ENCODE assay signal across 8 mouse cellular contexts in the genomic region with DNA sequence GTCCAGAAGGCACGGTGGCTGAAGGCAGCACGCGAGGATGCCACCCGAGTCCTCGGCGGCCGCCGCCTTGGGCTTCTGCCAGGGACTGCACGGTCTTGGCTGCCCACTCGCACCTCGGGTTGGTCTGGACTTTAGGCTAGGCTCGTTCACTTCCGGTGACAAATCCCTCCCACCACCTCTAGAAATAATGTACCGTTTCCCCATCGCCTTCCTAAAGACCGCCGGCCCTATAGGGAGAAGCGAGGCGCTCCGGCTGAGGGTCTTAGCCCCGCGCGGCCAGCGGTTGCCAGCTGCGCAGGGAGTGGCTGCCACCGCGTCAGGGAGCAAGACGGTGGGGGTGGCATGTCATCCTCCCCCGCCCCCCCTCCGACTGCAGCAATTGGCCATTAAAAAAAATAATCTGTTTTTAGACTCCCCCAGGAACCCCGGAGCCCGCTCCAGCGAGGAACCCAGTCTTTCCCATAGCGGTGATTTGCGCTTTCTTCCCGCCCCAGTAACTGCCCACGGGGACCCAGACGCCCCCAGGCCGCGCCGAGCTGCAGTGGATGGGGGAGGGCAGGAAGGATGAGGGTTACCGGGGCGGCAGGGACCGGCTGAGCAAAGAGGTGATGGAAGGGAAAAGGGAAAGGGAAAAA. TPM values are rescaled to one million over a fixed set of nuclear protein-coding genes. Genes with fewer than 3 reads are reported as not detected.
DNase-seq lines count a peak whose midpoint lies in the region; ATAC-seq and TF ChIP-seq lines count a peak whose summit lies in the region.

No protein-coding gene starts in this region.

- peaks cover 76% of the 10 kb centered on the region for H3K4me1 ChIP-seq in E14TG2a.4 (replicated peaks; ENCODE audit: low read depth, low read length)
- H3K4me1 ChIP-seq in forebrain, embryonic 13.5 days, result peaks cover 34% of the 10 kb centered on the region
- H3K4me1 ChIP-seq in heart, postnatal 0 days (ENCODE audit: control insufficient read depth, insufficient read depth), result peaks cover 21% of the 10 kb centered on the region
- H3K4me1 ChIP-seq in liver, postnatal 0 days (ENCODE audit: insufficient read depth), result peaks cover 32% of the 10 kb centered on the region
- H3K4me1 ChIP-seq in neural tube, embryonic 13.5 days (replicated peaks), result peaks cover 37% of the 10 kb centered on the region

- DNase-seq in cerebellum, adult 11 months, result peak; percentile 85
- peak; percentile 70 for DNase-seq in heart, postnatal 0 days (ENCODE audit: low spot score)
- peak; percentile 83 to 89 for DNase-seq in kidney, postnatal 4 days
- DNase-seq in liver, postnatal 0 days, result peak; percentile 82
- peak; percentile 72 for DNase-seq in telencephalon, adult 2 months (ENCODE audit: low read depth, low spot score)

- peak overlapping the region; percentile 86 for H3K4me2 ChIP-seq in forebrain, embryonic 13.5 days
- H3K4me2 ChIP-seq in heart, postnatal 0 days (ENCODE audit: low read depth, low read length), result peak overlapping the region; percentile 86
- peak overlapping the region; percentile 98 for H3K4me2 ChIP-seq in liver, postnatal 0 days (ENCODE audit: low read depth, low read length)
- H3K4me2 ChIP-seq in neural tube, embryonic 13.5 days, result peak overlapping the region; percentile 71

- peak overlapping the region; percentile 91 for H3K27ac ChIP-seq in forebrain, embryonic 13.5 days
- peak overlapping the region; percentile 91 for H3K27ac ChIP-seq in heart, postnatal 0 days (ENCODE audit: low read depth)
- peak overlapping the region; percentile 96 for H3K27ac ChIP-seq in liver, postnatal 0 days (ENCODE audit: low read depth)
- H3K27ac ChIP-seq in neural tube, embryonic 13.5 days (replicated peaks), result peak overlapping the region; percentile 99

- no peak for TF ChIP-seq EP300 in heart, postnatal 0 days (IDR thresholded peaks at IDR 0.05; ENCODE audit: low read depth)
- TF ChIP-seq EP300 in liver, postnatal 0 days (IDR thresholded peaks at IDR 0.05; ENCODE audit: low read depth), result no peak

- peak; percentile 60 for ATAC-seq in forebrain, embryonic 13.5 days
- peak; percentile 32; the same call in 1 of the 2 replicates for ATAC-seq in heart, postnatal 0 days (ENCODE audit: insufficient read depth, low read depth)
- peak; percentile 26 for ATAC-seq in liver, postnatal 0 days
- ATAC-seq in neural tube, embryonic 13.5 days (ENCODE audit: low read depth), result peak; percentile 68

- no peaks in the 10 kb centered on the region for H3K9me3 ChIP-seq in E14TG2a.4 (ENCODE audit: low read length)
- no peaks in the 10 kb centered on the region for H3K9me3 ChIP-seq in forebrain, embryonic 13.5 days (replicated peaks)
- no peaks in the 10 kb centered on the region for H3K9me3 ChIP-seq in heart, postnatal 0 days (replicated peaks; ENCODE audit: control insufficient read depth, low read length)
- H3K9me3 ChIP-seq in liver, postnatal 0 days (ENCODE audit: low read length), result no peaks in the 10 kb centered on the region
- no peaks in the 10 kb centered on the region for H3K9me3 ChIP-seq in neural tube, embryonic 13.5 days

- no peaks in the 10 kb centered on the region for H3K27me3 ChIP-seq in E14TG2a.4 (ENCODE audit: insufficient read depth, low read length)
- H3K27me3 ChIP-seq in forebrain, embryonic 13.5 days, result no peaks in the 10 kb centered on the region
- no peaks in the 10 kb centered on the region for H3K27me3 ChIP-seq in heart, postnatal 0 days (ENCODE audit: control insufficient read depth, insufficient read depth, low read length)
- no peaks in the 10 kb centered on the region for H3K27me3 ChIP-seq in liver, postnatal 0 days (ENCODE audit: insufficient read depth, low read length)
- no peaks in the 10 kb centered on the region for H3K27me3 ChIP-seq in neural tube, embryonic 13.5 days

- H3K4me3 ChIP-seq in E14TG2a.4 (replicated peaks; ENCODE audit: low read length), result peak overlapping the region; percentile 92
- H3K4me3 ChIP-seq in forebrain, embryonic 13.5 days, result peak overlapping the region; percentile 96
- peak overlapping the region; percentile 66 for H3K4me3 ChIP-seq in heart, postnatal 0 days (ENCODE audit: low read depth, low read length)
- peak overlapping the region; percentile 88 for H3K4me3 ChIP-seq in liver, postnatal 0 days (ENCODE audit: low read depth, low read length)
- peak overlapping the region; percentile 98 for H3K4me3 ChIP-seq in neural tube, embryonic 13.5 days

- WGBS in forebrain, embryonic 13.5 days, result under 1% methylated on average over 44 of the region's 44 CpGs
- WGBS in heart, postnatal 0 days, result under 1% methylated on average over 44 of the region's 44 CpGs
- under 1% methylated on average over 44 of the region's 44 CpGs for WGBS in liver, postnatal 0 days (ENCODE audit: insufficient replicate concordance)
- WGBS in neural tube, embryonic 13.5 days, result under 1% methylated on average over 44 of the region's 44 CpGs

- H3K9ac ChIP-seq in forebrain, embryonic 13.5 days, result peak overlapping the region; percentile 68
- H3K9ac ChIP-seq in heart, postnatal 0 days (replicated peaks; ENCODE audit: low read depth, low read length), result peak overlapping the region; percentile 65
- H3K9ac ChIP-seq in liver, postnatal 0 days (replicated peaks), result peak overlapping the region; percentile 78
- peak overlapping the region; percentile 84 for H3K9ac ChIP-seq in neural tube, embryonic 13.5 days

- H3K36me3 ChIP-seq in E14TG2a.4 (ENCODE audit: insufficient read depth, low read length), result peaks cover 30% of the 10 kb centered on the region
- H3K36me3 ChIP-seq in forebrain, embryonic 13.5 days (ENCODE audit: poor library complexity, severe bottlenecking), result peaks cover 20% of the 10 kb centered on the region
- no peaks in the 10 kb centered on the region for H3K36me3 ChIP-seq in heart, postnatal 0 days (replicated peaks; ENCODE audit: control insufficient read depth, insufficient read depth, low read length)
- H3K36me3 ChIP-seq in liver, postnatal 0 days (replicated peaks; ENCODE audit: insufficient read depth, low read length), result no peaks in the 10 kb centered on the region
- H3K36me3 ChIP-seq in neural tube, embryonic 13.5 days, result 0 out of 2 replicates have a peak, but pooled peaks cover 9% of the 10 kb centered on the region

- no peak for TF ChIP-seq CTCF in E14TG2a.4 (conservative IDR thresholded peaks at IDR 0.05; ENCODE audit: low read length)
- no peak for TF ChIP-seq CTCF in heart, postnatal 0 days (IDR thresholded peaks at IDR 0.05; ENCODE audit: low read depth)
- no peak for TF ChIP-seq CTCF in liver, postnatal 0 days (IDR thresholded peaks at IDR 0.05; ENCODE audit: low read depth)

RNA-seq across cellular contexts. Expression of gene Tbcc, which starts 0.9 kb away (rescaled TPM):
- polyA plus RNA-seq in forebrain, embryonic 13.5 days (2015; fragmentation: Nextera tagmentation; extraction: Ambion mirVana), result 51.3 and 53.5 TPM in 2 replicates
- 37.8 and 44.8 TPM in 2 replicates for total RNA-seq in heart, postnatal 0 days (2014; rRNA removed; ENCODE audit: low replicate concordance)
- 43.6 and 43.7 TPM in 2 replicates for polyA plus RNA-seq in heart, postnatal 0 days (2015; fragmentation: Nextera tagmentation; extraction: Ambion mirVana)
- 24.1 and 30.1 TPM in 2 replicates for polyA plus RNA-seq in liver, postnatal 0 days (2015; fragmentation: Nextera tagmentation; extraction: Ambion mirVana)
- 70.7 and 75.4 TPM in 2 replicates for polyA plus RNA-seq in neural tube, embryonic 13.5 days (2015; fragmentation: Nextera tagmentation; extraction: Ambion mirVana)

RNA-seq across cellular contexts. Expression of gene Prph2, which starts 20.7 kb away (rescaled TPM):
- not detected in 2 replicates for polyA plus RNA-seq in forebrain, embryonic 13.5 days (2015; fragmentation: Nextera tagmentation; extraction: Ambion mirVana)
- total RNA-seq in heart, postnatal 0 days (2014; rRNA removed; ENCODE audit: low replicate concordance), result not detected in 2 replicates
- polyA plus RNA-seq in heart, postnatal 0 days (2015; fragmentation: Nextera tagmentation; extraction: Ambion mirVana), result not detected in 2 replicates
- not detected in 2 replicates for polyA plus RNA-seq in liver, postnatal 0 days (2015; fragmentation: Nextera tagmentation; extraction: Ambion mirVana)
- not detected in 2 replicates for polyA plus RNA-seq in neural tube, embryonic 13.5 days (2015; fragmentation: Nextera tagmentation; extraction: Ambion mirVana)

RNA-seq across cellular contexts. Expression of gene Bicral, which starts 31.3 kb away (rescaled TPM):
- polyA plus RNA-seq in forebrain, embryonic 13.5 days (2015; fragmentation: Nextera tagmentation; extraction: Ambion mirVana), result 5.2 and 5.8 TPM in 2 replicates
- total RNA-seq in heart, postnatal 0 days (2014; rRNA removed; ENCODE audit: low replicate concordance), result 3.6 and 17.2 TPM in 2 replicates
- polyA plus RNA-seq in heart, postnatal 0 days (2015; fragmentation: Nextera tagmentation; extraction: Ambion mirVana), result 1.8 and 2.3 TPM in 2 replicates
- 1.8 and 1.9 TPM in 2 replicates for polyA plus RNA-seq in liver, postnatal 0 days (2015; fragmentation: Nextera tagmentation; extraction: Ambion mirVana)
- polyA plus RNA-seq in neural tube, embryonic 13.5 days (2015; fragmentation: Nextera tagmentation; extraction: Ambion mirVana), result 6.5 and 9.4 TPM in 2 replicates

Comparison
In these comparisons a context has a peak if more than half of its experiments do, and no peak if none do; other contexts are left out.
1. Peak in every context shown above with its lines: DNase-seq, ATAC-seq, H3K4me3 ChIP-seq and H3K27ac ChIP-seq.